Mouse (Mus musculus) frontal cortex, postnatal 25 days (tissue): ENCODE measurements around the gene Rnf208.

Experiments used
- DNase-seq, 2 experiments: peaks; one replicate each; pipeline ENCODE4 v3.0.0; 2022; ENCODE audit warnings: low spot score in 2 of 2

The Rnf208 gene

GRCm38 (mm10) chr2:25278928-25279882, 37.1 kb downstream of the Rnf208 start:
- peak in 1 of 2 experiments; percentile 70 for DNase-seq

- DNase-seq, result no peak
Observed at GRCm38 (mm10) chr2:25285551-25285950, 43.5 kb downstream of the Rnf208 start.

- DNase-seq, result no peak
Observed at GRCm38 (mm10) chr2:25286314-25286713, 44.3 kb downstream of the Rnf208 start.

GRCm38 (mm10) chr2:25286837-25287636, 45.0 kb downstream of the Rnf208 start:
- no peak for DNase-seq

- no peak for DNase-seq
Observed at GRCm38 (mm10) chr2:25287927-25288649, 46.0 kb downstream of the Rnf208 start, which contains the start of gene Tmem210. Gene Tmem210 (plus strand): TSS chr2:25288145.

- no peak for DNase-seq
Observed at GRCm38 (mm10) chr2:25288734-25289345, 46.8 kb downstream of the Rnf208 start.

- DNase-seq, result no peak
Observed at GRCm38 (mm10) chr2:25289651-25290050, 47.6 kb downstream of the Rnf208 start, which contains the start of gene Lrrc26. Gene Lrrc26 (plus strand): TSS chr2:25289915.

GRCm38 (mm10) chr2:25290101-25290815, 48.2 kb downstream of the Rnf208 start:
- no peak for DNase-seq

GRCm38 (mm10) chr2:25290816-25291130, 48.7 kb downstream of the Rnf208 start:
- DNase-seq, result no peak

- no peak for DNase-seq
Observed at GRCm38 (mm10) chr2:25291184-25292053, 49.4 kb downstream of the Rnf208 start.

- no peak for DNase-seq
Observed at GRCm38 (mm10) chr2:25292054-25292544, 50.0 kb downstream of the Rnf208 start.

GRCm38 (mm10) chr2:25292856-25293255, 50.8 kb downstream of the Rnf208 start:
- no peak for DNase-seq

GRCm38 (mm10) chr2:25293706-25294105, 51.7 kb downstream of the Rnf208 start:
- DNase-seq, result no peak
